Mouse (Mus musculus) lung, postnatal 4 days (tissue): ENCODE data around the gene Nhp2.

Experiments used
- DNase-seq, 2 experiments: peaks; one replicate each; pipeline ENCODE4 v3.0.0; 2021

The Nhp2 gene

DNA sequence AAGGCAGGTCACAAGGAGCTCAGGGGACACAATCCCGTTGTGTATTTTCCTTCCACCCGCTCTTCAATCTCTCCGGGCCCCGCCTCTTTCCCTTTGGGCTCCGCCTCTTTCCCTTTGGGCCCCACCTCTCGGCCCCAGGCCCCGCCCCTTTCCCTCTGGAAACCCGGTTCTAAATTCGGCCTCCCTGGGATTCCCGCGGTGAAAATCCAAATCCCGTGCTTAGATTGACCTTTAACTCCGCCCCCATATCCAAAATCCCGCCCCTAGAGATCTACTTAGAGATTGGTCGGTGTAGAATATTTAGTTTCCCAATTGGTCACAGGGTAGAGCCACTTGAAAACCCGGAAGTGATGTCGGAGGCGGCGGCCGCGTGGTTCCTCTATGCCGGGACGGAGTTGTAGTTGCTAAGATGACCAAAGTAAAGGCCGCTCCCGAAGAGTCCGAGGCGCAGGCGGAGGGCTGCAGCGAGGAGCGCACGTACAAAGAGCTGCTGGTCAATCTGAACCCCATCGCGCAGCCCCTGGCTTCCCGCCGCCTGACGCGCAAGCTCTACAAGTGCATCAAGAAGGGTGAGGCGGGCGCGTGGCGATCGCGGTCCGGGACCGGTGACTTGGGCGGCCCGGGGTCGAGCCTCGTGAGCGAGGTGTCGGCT lies at the start of gene Nhp2:
TSS of gene Nhp2 (plus strand) at position 327 of the 652 bp plus-strand sequence.
- DNase-seq, result peak; percentile 94 to 98

DNA sequence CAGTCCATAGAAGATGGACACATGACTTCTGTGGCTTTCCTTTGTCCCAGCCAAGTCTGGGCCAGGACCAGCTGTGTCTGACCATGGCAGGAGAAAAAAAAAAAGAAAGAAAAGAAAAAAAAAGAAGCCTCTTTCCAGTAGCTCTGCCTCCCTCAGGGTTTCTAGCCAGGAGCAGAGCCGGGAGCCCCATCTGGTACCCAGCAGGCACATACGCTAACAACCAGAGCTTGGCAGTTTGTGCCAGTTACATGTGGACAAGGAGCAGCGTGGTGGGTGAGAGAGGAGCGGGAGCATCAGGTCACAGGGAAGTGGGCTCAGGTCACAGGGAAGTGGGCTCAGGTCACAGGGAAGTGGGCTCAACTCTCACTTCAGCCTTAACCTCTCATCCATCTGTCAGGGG lies 43.1 kb upstream of the Nhp2 start:
- DNase-seq, result no peak

DNA sequence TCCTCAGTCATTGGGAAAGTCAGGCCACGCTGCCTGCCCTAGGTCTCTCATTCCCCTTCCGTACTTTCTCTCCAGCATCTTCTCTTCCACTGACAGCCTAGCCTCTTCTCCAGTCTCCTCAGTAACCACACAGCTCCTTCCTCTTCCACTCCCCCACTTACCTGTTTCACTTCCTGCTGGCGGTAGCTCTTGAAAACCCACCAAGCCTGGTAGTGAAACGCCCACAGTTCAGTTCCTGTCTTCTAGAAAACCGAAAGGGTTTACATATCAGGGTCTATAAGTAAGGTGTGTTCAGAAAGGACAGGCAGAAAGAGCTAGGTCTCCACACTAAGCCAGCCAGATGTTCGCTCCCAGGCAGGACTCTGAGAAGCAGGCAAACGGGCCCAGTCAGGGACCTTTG lies 41.9 kb upstream of the Nhp2 start:
- DNase-seq, result no peak

DNA sequence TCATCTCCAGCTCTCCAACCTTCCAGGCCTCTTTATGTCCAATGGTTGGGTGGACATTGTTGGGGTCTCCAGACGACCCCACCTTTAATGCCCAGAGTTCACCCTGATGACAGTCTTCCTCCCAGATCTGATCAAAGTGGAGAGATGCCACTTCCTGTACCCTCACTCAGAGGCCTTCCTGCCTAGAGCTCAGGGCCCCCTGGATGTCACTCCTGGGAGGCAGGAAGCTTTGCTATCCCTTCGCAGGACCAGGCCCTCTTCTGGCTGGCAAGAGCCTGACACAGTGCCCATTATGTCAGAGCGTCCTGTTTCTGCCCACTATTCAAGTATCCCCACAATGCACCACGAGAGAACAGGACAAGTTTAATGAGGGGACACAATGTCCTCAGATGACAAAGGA lies 40.5 kb upstream of the Nhp2 start:
- no peak for DNase-seq

DNA sequence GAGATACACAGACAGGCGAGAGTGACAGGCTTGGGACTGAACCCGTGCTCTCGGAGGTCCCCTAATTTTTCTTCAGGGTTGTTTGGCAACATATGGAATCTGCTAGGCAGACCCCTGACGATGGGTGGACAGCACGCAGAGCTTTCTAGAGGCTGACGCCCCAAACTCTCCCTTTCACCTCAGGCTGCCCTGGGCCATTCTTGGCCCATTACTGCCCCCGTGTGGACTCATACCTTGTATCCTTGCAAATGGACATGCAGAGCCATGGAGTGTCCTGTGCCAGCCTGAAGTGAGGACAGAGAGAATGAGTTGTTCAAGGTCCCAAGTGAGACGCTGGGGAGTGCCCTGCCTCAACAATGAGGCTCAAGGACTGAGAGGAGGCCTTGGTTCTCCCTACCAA lies 36.8 kb upstream of the Nhp2 start:
- peak; percentile 67 to 81 for DNase-seq

DNA sequence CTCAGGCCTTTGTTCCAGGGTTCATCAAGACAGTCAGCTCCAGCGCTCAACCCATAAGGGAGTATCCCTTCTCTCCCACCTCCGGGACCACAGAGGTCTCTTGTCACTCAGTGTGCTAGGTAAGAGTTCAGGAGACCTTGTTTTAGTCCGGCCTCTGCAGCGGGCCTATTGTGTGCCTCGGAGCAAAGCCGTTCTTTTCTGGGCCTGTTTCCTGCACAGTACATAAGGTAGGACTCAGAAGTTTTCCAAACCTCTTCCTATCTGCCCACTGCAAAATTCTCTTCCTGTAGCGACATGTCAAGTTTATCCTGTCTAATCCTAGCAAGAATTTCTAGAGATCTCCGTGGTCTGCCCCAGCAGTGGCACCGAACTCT lies 35.5 kb upstream of the Nhp2 start:
- no peak for DNase-seq

DNA sequence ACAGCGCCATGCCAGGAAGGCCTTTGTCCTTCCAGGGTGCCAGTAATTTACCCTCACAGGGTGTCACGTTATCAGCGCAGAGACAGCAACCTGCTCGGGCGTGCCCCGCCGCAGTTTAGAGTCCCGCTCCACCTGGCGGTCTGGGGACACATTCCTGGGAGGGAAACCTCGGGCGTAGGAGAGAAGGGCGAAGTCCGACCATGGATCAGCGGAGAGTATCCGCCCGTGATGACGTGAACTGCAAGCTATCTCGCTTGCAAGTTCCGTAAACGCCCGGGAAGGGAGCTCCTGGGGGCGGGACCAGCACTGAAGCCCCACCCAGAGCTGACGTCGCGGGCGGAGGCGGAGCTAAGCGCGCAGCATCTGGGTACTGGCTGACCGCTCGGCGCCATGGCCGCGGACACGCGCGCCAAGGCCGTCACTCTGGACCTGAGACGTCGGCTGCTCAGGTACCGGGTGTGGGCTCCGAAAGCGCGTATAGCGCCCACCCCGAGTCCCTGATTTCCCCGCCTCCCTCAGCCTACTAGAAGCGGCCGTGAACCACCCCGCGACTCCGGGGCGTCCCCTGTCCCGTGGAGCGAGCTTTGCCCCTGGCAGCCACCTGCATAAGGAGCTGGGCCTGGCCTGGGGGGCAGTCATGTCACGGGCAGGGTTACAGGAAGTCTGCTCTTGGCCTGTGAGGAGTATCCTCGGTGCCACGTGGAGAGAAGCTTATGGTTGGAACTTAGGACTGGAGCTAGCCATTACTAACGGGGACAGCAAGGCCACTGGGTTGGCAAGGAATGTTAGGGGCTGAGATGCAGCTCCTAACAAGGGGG lies 34.9 kb upstream of the Nhp2 start, which contains the start of gene Phykpl:
TSS of gene Phykpl (plus strand) at position 327 of the 818 bp plus-strand sequence.
- DNase-seq, result peak; percentile 98 to 99

DNA sequence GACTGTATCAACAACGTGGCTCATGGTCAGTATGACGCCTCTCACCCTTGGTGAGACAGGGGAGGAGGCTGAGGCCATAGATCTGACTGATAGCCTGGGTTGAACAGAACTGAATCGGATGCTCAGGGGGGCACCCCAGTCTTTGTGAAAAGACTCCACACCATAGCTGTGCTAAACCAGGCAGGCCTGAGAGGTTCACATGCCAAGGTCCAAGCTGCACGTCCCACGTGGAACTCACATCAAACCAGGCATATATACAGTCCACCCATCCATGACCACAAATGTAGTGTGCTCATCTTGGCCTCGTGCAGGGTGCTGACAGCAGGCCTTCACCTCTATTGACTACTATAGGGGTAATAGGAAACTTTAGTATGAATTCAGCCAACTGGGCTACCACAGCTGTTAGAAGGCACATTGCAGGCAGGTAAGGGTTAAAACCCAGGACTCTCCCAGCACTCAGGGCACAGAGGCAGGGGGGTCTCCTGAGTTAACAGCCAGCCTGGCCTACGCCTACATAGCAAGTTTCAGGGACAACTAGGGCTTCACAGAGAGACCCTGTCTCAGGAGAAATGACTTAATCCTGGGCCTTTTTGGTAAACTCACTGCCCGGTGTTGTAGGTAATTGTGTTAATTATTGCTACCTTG lies 33.8 kb upstream of the Nhp2 start:
- DNase-seq, result no peak

DNA sequence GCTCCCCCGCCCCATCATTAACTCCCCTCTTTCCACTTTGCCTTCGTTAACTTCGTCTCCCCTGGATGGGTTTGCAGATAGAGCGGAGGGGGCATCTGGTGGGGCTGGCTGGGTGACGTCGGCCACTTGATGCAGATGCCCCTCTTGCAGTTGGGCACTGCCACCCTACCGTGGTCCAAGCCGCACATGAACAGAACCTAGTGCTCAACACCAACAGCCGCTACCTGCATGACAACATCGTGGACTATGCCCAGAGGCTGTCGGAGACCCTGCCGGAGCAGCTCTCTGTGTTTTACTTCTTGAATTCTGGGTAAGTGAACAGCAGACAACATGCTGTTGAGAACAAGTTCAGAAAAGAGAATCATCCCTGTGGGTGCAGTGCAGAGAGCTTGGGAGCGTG lies 33.1 kb upstream of the Nhp2 start:
- DNase-seq, result no peak

DNA sequence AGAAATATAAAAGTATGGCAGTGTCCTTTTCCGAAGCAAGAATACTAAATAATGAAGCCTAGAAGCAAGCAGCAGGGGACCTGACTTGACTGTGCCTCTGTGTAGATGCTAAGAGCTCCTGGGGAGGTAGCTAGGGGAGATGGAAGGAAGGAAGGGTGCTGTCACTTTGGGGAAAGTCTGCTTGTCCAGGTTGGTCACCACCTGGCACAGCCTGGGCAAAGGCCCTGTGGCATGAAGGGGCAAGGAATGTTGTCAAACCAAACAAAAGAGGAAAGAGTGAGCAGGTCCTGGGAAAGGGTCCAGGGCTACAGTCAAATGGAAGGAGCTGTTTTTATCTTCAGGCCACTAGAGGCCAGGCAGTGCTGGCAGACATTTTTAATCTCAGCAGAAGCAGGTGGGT lies 32.5 kb upstream of the Nhp2 start:
- no peak for DNase-seq

DNA sequence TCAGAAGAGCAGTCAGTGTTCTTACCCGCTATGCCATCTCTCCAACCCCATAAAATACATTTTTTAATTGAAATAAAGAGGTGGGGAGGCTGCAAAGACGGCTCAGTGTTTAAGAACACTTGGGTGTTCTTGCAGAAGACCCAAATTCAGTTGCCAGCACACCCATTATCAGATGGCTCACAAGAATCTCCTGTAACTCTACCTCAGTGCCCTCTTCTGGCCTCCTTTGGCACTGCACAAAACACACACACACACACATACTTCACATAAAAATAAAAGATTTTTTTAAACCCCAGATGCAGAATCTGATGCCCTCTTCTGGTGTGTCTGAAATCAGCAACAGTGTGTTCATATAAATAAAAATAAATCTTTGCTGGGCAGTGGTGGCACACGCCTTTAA lies 30.7 kb upstream of the Nhp2 start:
- no peak for DNase-seq

DNA sequence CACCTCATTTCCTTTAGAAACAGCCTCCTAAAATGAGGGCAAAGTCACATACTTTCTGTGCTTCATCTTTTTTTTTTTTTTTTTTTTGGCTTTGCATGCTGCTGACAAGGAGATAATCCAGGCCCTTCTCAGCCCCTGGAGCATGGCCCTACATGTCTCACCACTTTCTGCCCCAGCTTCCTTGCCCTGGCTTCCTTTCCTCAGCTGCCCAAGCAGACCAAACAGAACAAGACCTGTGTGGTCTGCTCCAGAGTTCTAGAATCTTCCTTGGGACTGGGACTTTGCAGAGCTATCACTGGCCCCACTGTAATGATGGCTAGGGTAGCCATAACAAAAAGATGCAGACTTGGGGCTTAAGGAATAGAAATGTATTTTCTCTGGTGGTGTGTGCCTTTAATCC lies 29.5 kb upstream of the Nhp2 start:
- no peak for DNase-seq

DNA sequence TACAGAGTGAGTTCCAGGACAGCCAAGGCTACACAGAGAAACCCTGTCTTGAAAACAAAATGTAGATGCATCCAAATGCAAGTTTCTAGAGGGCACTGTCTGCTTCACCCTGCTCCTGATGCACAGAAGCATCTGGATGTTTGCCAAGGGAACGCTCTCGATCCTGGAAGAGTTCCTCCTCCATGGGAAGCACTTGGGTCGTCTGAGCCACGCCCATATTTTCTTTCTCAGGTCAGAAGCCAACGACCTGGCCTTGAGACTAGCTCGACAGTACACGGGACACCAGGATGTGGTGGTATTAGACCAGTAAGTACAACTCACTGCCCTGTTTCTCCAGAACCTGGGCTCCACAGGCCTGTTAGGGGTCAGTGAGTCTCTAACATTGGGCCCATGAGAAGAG lies 28.4 kb upstream of the Nhp2 start:
- peak in 1 of 2 experiments; percentile 27 for DNase-seq

DNA sequence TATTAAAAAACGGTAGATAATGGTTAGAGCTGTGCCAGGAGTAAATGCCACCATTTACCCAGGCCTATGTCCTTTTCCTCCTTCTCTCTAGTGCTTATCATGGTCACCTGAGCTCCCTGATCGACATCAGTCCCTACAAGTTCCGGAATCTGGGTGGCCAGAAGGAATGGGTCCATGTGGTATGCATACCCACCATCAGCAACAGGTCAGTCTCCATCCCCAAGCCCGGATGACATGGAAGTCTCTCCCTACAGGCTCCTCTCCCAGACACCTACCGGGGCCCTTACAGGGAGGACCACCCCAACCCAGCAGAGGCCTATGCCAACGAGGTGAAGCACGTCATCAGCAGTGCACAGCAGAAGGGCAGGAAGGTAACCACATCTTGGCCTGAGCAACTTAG lies 27.6 kb upstream of the Nhp2 start:
- no peak for DNase-seq

DNA sequence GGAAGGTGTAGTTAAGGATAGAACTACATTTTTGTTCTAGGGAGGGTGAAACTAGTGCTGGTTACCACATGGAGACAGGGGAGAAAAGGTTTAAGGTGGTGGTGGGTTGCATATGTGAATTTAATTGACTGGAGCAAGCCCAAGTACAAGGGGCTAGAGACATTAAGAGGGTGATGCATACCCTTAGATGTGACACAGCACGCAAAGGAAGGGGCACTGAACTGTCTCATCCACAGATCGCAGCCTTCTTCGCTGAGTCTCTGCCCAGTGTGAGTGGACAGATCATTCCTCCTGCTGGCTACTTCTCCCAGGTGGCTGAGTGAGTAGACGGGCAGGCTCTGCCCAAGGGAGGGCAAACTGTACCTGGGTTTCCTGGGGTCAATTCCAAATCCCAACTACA lies 26.2 kb upstream of the Nhp2 start:
- DNase-seq, result no peak

DNA sequence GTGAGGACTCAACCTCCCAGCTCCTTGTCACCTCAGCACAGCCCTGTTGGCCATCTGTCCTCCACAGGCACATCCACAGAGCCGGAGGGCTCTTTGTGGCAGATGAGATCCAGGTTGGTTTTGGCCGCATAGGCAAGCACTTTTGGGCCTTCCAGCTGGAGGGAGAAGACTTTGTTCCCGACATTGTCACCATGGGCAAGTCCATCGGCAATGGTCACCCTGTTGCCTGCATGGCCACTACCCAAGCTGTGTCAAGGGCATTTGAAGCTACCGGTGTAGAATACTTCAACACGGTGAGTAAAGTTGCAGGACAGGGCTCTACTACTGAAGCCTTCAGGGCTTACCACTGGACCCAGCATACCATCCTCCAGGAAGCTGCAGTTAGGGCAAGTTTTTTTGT lies 25.7 kb upstream of the Nhp2 start:
- DNase-seq, result no peak

DNA sequence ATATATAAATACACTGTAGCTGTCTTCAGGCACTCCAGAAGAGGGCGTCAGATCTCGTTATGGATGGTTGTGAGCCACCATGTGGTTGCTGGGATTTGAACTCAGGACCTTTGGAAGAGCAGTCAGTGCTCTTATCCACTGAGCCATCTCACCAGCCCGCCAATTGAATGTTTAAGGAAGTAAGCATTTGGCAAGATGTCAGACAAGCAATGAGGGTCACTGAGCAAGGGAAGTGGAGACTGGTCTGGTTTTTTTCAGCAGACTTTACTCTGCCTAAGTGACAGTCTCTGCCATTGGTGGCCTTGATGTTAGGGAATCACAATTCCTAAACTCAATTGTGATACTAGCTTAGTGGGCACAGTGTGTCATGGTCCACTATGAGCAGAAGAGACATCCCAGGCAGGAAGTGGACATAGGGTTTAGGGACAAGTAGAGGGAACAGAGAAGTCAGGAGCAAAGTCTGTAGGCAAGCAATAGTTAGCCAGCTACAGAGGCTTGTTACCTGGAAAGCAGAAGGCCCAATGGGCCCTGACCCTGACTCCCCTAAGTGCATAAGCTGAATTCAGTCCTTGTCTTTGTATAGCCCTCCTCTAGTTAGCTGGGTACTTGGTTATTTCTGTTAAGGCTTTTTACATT lies 24.7 kb upstream of the Nhp2 start:
- DNase-seq, result no peak

DNA sequence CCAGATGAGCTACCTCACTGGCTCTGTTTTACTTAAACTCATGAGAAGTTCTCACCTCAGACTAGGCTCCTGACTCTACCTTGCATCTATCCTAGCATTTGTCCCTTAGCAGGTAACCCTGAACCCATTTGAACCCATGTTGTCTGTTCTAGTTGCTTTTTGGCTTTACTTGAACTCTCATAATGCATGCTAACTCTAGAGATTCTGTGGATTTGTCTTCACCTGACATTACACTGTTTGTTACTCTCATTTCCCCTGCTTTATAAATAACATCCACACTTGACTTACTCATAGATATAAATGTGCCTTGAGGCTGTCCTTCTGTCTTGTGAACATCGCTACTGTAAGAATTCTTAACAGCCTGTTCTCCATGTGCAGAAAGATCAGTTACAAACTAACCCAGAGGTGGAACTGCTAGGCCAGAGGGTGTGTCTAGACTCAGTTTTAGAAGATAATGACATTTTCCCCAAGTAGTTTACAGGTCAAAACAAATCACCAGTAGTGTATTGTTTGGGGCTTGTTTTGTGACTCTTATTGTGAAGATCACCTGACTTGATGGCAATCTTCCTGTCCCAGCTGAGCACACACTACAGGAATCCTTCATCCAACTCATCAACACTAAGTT lies 24.0 kb upstream of the Nhp2 start:
- no peak for DNase-seq

DNA sequence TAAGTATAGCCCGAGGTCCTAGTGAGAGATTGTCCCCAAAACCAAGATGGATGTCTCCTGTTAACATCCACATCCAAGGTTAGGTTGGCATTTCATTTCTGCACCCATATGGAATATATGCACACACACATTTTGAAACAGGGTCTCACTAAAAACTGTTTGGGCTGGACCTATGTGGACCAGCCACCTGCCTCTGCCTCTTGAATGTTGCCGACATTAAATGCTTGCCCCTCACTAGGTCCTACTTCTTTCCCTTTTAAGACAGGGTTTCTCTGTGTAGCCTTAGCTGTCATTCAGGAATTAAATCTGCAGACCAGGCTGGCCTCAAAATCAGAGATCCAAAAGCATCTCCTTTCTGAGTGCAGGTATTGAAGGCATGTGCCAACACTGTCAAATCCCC lies 22.0 kb upstream of the Nhp2 start:
- DNase-seq, result no peak

DNA sequence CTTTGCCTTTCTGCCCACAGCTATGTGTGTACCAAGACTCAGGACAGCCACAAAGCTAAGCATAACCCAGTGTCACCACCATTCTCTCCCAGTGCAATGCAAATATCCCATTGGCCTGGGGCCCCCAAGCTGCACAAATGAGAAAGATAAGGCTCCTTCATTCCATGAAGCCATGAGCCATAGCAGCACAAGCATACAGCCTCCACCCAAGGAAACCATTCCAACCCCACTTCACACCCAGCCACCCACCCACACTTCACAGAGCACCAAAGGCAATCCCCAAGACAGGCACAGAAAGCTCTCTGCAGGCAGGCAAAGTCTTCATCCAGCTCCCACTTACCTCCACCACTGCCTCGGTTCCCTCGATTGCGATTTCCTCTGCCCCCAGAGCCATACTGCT lies 17.3 kb upstream of the Nhp2 start:
- no peak for DNase-seq

DNA sequence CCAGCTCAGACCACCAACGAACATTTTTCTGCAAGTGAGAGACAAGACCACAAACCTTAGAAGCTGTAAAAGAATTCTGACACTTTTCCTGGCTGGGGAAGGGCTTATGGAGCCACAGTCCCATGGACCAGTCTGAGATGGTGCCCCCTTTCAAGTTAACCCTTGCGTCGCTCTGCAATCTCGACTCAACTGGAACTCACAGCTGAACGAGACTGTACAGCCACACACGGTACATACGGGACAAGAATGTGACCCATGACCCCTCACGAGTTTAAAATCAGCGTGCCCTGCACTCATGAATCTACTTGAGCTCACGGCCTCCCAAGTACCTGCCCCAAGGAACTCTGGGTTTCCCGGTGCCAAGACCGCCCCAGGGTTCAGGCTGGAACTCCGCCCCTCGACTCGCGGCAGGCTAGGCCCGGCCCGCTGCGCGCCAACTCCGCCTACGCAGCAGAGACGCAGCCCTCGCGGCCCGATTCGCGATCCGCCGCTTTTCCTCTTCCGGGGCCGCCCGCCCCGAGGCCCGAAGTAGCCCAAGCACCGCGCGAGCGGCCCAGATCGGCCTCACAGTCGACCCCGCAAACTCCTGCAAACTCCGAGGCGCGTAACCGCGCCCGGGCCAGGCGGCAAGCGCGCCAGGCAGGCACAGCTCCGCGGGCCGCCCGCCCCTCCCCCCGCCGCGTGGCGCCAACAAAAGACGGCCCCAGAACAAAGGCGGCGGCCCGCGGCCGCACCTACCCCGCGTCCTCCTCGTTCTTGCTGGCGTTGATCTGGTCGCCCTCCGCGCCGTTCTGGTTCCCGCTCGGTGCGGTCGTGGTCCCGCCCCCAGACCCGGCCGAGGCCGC lies 13.7 kb upstream of the Nhp2 start:
- DNase-seq, result peak; percentile 92 to 95

DNA sequence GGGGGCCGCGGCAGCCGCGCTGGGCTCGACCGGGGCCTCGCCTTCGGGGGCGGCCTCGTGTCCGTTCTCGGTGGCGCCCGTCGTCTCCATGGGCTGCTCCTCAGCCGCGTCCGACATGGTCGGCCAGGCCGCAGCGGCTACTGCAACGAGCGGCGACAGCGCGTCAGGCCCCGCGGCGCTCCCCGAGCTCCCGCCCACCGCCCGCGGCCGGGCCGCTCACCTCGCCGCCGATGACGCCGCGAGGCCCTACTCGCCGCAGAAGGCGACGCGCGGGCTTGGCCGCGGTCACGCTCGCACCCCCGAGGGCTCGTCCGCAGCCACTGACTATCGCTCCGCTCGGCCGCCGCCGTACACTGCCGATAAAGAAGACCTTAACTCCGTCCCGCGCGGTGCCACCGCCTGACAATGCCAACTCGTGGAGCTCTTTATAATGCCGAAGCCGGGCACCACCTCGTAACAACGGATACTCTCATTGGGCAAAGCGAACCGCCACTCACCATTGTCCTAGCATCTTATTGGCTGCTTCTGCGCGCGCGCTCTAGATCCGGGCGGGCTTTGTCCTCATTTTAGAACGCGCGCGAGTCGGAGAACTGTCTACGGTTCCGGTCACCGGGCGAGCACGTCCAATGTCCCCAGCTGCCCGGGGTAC lies 13.0 kb upstream of the Nhp2 start, which contains the start of gene Hnrnpab:
TSS of gene Hnrnpab (minus strand) at position 401 of the 649 bp plus-strand sequence.
- DNase-seq, result peak; percentile 97 to 98
